Mouse (Mus musculus): Measurements from ENCODE around the gene Hmgcs1. TPM values are rescaled to one million over a fixed set of nuclear protein-coding genes. Genes with fewer than 3 reads are reported as not detected.
"Not testable (repeated sequence)": the region's sequence is repeated elsewhere in the genome, so short reads cannot be mapped to it uniquely, and the experiment has no call there.

Hmgcs1 gene
- total RNA-seq, 4 experiments from 2014 or later, result 29.3 to 35.0 (median 32.5) TPM

DNA sequence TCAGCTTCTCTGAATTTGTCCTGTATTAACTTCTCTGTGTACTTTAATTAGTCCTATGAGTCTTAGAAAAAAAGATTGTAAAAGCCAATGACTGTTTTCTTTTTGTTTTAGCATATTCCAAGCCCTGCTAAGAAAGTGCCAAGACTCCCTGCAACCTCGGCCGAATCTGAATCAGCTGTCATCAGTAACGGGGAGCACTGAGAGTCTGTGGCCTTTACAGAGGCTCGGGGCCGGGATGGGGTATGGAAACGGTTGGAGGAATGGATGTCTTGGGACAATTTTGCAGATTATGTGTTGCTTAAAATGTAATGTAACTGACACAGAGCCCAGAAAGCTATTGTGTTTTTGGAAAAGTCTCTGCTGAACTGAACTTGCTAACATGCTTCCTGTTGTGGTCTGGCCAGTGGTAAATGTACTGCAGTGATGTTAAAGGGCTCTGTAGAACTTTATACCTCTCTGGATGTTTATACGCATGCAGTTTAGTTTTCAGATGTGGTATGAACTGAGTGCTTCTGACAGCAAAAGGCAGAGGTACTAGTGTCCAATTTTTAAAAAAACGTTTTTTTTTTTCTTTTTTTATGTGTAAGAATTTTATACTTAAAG is 16.2 kb downstream of the Hmgcs1 start:
- DNase-seq (ENCODE audit: low spot score), result not testable (repeated sequence)

DNA sequence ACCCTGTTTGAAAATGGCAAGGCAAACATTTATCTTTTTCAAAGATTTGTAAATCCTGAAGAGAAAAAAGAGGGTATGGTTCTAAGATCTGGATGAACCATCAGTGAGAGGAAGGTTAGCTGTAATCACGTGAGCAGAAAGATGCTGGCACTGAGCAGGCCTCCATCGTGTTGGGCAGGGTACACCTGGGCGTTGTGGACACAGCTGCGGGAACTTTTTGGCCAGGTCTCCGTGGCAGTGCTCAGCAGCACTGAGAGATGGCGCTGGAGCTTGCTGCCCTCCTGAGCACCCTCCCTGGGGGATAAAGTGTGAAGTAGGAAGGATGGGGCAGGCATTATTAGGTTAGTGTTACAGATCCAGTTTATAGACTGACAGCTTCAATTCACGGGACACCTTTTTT is 16.8 kb downstream of the Hmgcs1 start:
- no peak for DNase-seq (ENCODE audit: low spot score)

DNA sequence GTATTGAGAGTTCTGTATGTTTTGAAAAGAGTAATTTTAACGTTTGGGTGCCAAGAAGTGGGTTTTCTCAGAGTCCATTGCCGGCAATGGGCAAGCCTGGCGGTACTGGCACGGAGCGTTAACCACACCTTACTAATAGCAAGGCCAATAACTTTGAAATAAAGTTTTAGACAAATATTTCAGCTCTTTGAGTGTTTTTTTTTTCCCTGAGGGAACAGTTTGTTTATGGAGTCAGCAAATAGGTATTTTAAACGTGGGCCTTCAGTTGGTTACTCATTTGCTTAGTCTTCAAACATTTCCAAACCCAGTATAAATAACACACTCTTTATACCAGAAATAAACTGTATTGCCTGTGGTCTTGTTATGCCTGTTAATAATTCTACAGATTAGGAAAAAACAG is 17.7 kb downstream of the Hmgcs1 start:
- no peak for DNase-seq (ENCODE audit: low spot score)

DNA sequence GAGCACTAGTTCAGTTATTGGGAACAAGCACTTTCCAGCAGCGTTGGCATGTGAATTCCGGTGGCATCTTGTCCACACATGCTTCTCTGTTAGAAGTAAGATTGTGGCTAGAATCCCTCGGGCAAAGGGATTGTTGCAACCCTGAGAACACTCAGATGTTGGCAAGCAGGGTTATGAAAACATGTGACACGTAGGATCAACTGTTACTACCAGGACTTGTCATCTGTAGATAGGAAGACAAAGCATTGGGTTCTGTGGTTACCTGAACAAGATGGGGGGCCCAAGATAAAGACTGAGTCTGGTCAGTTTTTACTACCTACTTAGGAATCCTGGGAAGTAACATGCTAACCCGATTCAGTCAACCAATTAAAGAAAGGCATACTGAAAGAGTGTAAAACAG is 18.8 kb downstream of the Hmgcs1 start:
- no peak for DNase-seq (ENCODE audit: low spot score)

DNA sequence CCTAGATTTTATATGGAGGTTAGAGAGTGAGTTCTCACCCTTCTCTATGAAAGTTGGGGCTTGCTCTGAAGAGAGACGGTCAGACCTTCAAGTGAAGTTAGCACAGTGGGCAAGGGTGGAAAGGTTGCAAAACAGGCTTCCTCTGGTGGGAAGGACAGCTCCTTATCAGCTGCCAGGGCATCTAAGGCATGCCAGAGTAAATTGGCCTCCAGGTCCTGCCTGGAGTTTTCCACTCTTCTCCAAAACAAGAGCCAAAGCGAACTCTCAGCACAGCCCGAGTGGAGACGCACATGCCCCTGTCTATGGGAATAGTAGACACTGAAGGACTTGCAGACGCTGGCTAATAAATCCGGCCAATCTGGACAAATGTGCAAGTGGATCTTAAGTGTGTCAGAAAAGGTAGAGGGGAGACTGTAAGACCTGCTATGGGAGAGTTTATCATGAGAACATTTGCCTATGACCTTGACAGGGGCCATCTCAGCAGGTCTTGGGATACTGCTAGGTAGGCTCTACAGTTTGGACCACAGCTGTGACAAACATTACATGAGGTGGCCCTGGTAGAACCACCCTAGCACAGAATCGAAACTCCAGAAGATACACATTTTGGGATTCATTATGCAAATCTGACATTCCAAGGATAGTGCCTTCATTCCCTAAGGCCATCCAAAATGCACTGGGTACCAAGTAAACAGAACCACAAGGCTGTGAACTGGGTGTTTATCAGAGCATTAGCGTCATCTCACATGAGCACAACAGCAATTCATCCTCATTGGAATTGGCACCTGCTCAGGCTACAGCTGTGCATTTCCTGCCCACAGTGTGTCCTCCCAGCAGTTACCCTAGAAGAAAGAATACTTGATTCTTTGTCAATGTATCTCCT is 19.4 kb downstream of the Hmgcs1 start:
- no peak for DNase-seq (ENCODE audit: low spot score)

DNA sequence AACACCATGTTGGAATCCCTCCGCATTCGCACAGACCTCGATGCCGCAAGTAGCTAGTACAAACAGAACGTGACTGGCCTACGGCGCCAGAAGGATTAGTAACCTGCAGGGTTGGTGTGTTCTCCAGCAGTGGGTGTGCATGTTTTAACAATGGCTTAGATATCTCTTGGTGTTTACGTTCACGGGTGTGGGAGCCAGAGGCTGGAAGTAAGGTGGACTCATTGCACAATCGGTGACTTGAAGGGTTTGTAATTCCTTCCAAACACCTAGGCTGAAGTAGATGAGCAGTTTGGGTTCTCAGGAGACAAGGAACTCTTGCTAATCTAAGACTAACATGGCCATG is 20.1 kb downstream of the Hmgcs1 start:
- no peak for DNase-seq (ENCODE audit: low spot score)

DNA sequence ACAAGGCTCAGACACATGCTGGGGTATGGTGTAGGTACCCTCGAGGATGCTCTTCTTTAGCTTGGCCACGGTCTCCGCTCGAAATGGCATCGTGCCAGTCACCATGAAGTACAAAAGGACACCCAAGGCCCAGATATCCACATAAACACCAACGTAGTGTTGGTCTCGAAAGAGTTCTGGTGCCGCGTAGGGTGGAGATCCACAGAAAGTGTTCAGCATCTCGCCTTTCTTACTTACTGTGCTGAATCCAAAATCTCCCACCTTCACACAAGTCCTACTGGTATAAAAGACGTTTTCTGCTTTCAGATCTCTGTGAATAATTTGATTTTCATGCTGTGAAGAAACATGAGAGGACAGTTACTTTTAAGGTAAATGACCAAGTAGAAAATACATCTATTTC is 22.3 kb downstream of the Hmgcs1 start:
- DNase-seq (ENCODE audit: low spot score), result no peak

DNA sequence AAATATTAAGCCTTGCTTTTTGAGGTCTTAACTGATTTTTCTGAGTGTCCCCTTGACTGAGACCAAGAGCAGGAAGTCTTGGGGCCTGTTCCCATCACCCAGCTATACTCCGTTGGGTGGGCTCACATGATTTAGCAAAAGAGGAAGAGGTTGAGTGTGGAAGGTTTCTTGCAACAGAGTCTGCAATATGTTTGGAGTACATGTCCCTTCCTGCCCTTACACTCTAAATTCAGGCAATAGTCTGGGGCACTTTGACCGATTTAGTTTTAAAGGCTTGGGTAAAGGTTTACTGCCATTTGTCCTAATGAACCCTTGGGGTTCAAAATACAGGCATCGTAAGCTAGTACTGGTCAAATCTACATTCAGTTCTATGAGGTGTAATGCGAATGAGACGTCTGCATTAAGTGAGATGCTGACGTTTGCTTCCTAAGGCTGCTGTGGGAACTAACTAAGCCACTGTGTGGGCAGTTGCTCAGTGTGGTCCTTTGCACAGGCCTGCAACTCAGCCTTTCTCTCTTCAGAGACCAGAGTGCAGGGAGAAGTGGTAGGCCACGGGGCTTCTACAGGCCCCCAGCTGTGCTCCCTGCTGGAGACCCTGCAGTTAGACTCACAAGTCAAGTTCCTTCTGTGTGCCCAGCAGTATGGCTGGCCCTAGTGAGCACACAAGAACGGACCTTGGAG is 23.1 kb downstream of the Hmgcs1 start:
- no peak for DNase-seq (ENCODE audit: low spot score)

DNA sequence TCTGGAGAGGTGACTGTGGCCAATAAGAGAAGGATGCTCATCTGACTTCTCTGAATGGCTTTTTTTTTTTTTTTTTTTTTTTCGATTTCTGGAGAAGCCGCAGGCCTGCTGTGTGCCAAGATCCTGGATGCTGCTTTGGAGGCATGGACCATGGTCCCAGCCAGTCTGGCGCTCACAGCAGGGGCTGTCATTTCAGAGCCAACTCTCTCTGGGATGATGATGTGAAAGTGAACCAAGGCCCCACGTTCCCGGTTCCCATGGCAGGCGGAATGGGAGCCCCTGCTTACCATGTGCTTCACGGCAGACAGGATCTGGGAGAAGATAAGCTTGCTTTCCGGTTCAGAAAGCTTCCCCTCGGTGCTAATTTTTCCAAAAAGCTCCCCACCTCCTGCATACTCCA is 23.6 kb downstream of the Hmgcs1 start:
- DNase-seq (ENCODE audit: low spot score), result no peak

DNA sequence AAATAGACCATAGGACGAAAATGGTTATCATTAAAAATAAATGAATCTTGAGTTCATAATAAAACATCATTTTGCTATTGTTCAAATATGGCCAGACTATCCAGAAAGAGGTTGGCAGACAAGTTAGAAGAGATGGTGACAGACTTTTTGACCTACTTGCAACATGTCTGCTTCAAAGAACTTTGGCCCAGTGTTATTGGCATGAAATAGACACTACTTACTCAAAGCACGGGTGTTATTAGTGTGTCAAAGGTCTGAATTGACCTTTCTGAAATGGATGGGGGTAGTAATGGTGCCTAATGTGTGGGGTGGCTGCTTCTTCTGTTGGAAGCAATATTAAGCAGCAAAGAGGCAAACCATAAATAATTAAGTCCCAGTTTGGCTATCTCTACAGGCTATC is 25.9 kb downstream of the Hmgcs1 start:
- no peak for DNase-seq (ENCODE audit: low spot score)

DNA sequence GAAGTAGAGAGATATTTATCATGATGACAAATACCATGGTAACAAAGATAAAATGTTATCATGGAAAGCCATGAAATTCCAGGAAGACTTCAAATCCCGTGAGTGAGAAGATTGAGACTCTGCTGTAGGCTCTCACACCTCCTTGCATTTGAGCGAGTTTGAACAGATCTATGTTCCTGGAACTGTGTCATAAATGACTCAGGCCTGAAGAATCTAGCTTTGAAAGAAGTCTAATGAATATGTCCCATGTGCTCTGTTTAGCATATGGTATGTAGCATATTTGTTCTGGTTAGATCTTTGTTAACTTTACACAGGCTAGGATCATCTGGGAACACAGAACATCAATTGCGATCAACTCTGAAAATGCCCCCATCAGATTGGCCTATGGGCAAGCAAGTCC is 32.3 kb downstream of the Hmgcs1 start:
- no peak for DNase-seq (ENCODE audit: low spot score)

DNA sequence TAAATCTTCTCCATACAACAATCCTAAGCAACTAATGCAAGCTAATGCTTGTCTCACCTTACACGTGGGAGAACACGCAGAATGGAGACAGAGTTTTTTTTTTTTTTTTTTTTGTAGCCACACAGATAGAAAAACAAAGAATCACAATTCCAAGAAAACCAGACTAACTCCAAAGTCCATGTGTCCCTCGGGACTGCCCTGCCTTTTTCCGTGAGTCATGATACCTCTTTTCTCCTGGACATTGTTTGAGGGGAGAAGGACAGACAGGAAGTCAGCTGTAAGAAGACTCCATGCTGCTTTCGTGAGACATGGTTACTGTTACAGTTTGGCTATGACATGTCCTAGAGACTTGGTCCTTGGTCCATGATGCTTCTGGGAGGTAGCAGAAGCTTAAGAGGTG is 33.2 kb downstream of the Hmgcs1 start:
- DNase-seq (ENCODE audit: low spot score), result no peak

DNA sequence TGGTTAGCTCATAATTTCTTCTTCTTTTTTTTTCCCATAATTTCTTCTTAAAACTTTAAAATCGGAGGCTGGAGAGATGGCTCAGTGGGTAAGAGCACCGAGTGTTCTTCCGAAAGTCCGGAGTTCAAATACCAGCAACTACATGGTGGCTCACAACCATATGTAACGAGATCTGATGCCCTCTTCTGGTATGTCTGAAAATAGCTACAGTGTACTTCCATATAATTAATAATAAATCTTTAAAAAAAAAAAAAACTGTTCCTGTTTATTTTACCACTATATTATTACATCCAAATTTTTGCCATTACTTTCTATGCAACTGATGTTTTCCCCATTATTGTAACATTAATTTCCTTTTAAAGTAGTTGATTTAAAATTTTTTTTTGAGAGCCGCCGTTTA is 34.4 kb downstream of the Hmgcs1 start:
- no peak for DNase-seq (ENCODE audit: low spot score)

DNA sequence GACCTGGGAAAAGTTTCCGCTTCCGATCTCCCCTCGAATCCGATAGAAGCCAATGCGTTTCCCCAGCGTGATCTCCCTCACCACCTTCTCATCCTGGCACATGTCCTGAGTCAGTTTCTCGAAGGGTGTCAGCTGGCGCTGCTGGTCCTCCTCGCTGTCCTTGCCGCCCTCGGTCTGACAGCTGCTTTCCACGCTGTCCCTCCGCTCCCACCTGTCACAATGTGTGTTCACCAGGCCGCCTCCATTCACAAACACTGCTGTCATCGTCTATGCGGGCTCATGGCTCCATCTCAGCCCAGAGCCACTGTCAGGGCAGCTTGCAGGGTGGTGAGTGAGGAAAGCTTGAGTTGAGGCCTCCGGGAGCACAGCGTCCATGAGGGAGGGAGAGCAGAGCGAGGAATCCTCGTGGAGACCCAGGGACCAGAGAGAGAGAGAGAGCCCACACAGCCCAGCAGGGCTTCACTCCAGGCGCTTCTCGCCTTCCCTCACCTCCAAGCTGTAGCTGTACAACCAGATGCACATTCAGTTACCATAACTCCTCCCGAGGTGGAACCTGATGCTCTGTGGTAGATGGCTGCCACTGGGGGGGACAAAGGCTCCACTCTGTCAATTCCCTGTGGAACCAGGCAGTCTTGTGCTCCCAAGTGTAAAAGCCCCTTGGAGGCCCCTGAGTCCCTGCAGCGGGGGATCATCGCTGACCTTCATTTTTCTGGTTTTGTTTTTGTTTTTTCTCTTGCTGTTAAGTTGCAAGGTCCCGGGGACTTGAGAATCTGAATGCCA is 37.6 kb downstream of the Hmgcs1 start:
- DNase-seq (ENCODE audit: low spot score), result no peak

DNA sequence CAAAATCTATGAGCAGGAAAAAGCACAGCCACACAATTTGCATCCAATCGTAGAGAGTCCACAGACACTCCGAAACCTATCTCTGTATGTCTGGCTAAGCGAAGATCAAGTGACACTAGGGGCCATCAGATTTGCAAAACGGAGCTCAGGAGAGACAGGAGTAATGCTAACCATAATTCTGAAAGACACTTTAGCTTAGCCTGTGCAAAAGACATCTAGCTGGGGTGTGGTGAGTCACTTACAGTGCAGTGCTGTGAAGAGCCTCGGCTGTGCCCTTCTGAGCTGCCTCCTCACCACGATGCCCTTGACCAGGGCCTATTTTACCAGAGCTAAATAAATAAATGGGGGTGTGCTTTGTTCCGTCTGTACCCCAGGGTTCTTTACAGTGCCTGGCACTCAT is 39.2 kb downstream of the Hmgcs1 start:
- DNase-seq (ENCODE audit: low spot score), result no peak

DNA sequence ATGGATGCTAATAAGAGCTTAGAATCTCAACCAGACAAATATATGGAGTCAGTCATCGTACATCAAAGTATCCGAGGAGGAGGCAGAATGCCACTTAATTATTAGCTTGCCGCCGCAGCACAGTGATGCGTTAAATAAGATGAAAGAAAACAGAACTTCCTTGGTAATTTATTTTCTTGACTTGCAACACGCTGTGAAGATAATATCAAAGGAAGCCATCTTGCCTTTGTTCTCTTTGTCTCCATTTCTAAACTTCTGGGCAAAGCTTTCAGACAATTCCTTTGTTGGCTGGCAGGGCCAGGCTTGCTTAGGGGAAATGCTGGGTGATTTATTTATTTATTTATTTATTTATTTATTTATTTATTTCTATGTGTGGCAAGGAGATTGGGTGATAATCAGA is 41.3 kb downstream of the Hmgcs1 start:
- no peak for DNase-seq (ENCODE audit: low spot score)

DNA sequence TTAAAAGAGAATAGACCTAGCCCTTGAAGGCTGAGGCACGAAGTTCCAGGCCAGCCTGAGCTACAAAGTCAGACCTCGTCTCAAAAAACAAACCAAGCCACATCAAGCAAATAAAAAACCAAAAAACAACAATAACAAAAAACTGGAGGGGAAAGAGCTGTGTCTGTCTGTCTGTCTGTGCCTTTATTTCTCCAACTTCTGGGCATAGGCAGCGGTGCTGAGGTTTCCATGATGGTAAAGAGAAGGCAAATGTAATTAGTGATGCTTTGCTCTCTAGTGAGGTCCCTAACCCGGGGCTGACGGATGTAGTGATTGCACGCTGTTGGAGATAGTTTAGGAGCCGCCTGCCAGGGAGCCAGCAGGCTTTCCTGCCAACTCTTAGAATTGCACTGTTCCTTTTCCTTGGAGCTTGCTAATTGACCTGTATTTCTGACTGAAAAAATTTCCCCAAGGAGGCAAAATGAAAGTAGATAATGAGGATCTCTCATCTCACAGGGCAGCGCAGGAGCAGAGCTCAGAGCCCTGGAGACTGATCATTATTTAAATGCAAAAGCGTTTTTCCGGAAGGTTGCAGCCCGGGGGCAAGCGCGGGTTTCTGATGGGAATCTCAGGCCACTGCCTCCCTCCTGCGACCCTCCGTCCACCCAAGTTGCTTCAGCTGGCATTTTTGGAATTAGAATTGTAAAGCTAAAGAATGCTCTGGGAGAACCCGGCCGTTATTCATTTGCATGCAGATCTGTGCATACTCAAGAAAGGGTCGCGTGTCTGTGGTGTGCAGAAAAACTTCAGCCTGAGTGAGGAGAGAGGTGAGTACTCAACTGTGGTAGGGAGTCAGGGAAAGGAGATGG is 51.4 kb downstream of the Hmgcs1 start:
- no peak for DNase-seq (ENCODE audit: low spot score)

DNA sequence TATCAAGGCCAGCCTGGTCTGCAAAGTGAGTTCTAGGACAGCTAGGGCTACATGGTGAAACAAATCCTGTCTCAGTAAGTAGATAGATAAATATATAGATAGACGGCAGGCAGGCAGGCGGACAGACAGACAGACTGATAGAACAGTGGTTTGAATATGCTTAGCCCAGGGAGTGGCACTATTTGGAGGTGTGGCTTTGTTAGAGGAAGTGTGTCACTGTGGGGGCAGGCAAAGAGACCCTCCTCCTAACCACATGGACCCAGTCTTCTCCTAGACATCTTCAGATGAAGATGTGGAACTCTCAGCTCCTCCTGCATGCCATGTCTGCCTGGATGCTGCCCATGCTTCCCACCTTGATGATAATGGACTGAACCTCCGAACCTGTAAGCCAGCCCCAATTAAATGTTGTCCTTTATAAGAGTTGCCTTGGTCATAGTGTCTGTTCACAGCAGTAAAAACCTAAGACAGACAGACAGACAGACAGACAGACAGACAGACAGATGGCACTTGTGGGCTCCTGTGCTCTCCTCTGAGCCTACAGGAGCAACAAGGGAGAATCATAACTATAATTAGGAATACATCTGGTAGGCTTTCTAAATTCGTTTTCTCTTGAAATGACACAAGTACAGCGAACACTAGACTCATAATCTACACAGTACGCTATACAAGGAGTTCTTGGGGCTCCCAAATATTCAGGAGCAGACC is 52.7 kb downstream of the Hmgcs1 start:
- DNase-seq (ENCODE audit: low spot score), result no peak

DNA sequence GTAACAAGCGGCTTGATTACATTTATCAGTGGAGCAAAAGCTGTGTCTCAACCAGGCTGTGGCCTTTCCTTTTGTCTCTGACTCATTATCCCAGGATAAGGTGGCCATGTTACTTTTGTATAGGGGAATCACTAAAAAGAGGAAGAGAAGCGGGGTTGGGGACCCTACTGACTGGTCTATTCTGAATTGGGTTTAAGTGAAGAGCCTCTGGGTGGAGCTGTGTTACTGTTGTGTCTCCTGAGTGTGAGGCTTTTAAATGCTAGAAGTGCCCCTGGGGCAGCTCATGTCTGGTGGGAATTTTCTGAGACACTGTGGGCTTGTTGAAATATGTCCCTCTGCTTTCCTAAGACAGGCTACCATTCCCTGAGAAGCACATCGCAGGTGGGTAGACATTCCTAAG is 53.3 kb downstream of the Hmgcs1 start:
- no peak for DNase-seq (ENCODE audit: low spot score)

DNA sequence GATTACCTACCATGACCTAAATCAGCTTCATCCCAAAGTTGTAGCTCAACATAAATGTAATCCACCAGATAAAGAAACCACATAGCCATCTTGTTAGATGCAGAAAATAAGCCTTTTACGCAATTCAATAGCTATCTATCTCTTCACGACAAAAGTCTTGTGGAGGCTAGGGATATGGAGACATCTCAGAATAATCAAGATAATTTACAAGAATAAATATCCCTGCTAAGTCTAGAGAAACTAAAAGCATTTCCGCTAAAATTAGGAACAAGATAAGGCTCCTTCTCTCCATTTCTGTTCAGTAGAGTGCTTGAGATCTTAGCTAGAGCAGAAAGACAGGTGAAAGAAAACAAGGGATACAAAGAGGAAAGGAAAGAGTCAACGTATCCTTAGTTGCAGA is 56.8 kb downstream of the Hmgcs1 start:
- no peak for DNase-seq (ENCODE audit: low spot score)

Data from heart, adult 8-10 months (tissue).